Mouse (Mus musculus): ENCODE data around the gene Hbq1a.
A peak's percentile ranks its signal among the peaks of the same experiment; 100 is the strongest.

The Hbq1a gene

DNA sequence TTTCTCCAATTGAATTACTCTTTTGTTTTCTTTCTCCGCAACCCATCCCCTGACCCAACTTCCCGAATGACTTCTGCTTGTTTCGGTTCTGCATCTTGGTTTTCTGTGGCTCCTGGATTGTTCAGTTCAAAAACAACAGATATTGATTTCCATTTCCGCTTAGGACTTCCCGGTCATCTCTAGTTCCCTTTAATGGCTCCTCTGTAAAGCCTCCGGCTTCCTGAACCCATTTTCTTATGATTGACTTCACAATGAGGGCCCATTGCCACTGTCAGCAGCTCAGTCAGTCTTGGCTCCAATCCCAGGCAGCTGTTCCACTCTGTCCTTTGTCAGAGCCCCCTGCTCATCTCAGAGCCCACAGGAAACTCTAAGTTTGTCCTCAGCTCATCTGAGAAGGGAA, 31.2 kb downstream of the Hbq1a start:
- no peak for DNase-seq

DNA sequence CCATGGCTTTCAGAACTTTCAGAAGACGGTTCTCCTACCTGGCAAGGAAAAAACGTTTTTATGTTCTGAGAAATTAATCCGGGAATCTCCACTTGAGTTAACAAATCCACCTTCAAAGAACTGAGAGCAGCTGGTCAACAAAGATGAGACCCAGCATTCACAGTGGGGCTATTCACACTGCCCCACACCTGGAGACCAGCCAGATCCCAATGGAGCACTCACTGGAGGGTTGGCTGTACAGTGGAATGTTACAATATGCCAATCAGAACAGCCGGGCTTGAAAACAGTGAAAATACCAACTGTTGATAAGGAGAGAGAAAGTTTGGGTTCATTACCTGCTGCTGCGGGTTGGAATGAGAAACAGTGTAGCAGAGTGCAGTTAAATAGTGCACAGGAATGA, 32.0 kb downstream of the Hbq1a start:
- DNase-seq = no peak

DNA sequence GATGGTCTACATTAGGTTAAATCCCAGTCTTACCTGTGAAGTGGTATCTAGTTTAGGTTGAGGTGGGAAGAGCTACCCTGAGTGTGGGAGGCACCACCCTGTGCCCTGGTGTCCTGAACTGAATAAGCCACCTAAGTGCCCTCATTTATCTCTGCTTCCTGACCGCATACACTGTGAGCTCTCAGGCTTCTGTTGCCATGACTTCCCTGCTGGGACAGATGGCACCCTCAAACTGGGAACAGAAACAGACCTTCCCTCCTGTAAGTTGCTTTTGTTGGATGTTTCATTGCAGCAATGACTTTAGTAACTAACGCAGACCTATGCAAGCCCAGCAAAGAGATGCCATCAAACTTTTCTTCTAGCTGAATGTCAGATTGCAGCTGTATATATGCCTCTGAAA, 33.4 kb downstream of the Hbq1a start:
- DNase-seq = no peak

DNA sequence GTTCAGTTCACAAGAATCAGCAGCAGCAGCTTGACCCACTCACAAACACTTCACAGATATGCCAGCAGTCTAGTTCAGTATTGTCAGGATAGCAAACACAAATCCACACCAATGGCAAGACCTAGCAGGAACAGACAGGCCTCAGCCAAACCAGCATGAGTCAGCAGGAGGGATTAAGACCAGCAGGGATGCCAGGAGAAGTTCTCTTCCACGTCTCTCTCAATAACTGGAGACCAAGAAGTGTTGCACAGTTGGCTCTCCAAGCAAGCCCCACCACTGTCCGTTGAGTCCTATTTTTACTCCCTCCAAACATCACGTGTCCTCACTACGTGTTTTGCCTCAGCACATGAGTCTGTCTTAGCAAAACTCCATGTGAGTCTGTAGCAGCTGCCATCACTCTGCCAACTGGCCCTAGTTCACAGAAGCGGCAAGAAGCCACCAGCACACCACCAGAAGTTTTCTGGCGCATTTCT, 36.6 kb downstream of the Hbq1a start:
- DNase-seq = no peak

DNA sequence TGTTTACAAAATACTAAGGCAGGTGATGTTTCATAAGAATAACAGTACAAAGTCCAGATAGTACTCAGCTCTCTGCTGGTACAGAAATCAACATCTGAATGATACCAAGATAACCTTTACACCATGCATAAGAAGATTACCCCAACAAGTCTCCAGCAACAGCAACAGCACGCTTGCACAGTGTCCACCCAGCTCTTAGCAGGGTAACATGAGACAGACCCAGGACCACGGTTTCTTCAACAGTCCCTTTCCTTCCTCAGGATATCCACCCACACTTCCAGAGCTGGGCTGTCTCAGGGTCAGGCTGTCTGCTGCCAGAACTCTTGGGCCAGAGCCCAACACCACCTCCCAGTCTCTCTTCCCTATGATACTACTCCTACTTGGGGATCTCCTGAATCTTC, 39.3 kb downstream of the Hbq1a start:
- no peak for DNase-seq

DNA sequence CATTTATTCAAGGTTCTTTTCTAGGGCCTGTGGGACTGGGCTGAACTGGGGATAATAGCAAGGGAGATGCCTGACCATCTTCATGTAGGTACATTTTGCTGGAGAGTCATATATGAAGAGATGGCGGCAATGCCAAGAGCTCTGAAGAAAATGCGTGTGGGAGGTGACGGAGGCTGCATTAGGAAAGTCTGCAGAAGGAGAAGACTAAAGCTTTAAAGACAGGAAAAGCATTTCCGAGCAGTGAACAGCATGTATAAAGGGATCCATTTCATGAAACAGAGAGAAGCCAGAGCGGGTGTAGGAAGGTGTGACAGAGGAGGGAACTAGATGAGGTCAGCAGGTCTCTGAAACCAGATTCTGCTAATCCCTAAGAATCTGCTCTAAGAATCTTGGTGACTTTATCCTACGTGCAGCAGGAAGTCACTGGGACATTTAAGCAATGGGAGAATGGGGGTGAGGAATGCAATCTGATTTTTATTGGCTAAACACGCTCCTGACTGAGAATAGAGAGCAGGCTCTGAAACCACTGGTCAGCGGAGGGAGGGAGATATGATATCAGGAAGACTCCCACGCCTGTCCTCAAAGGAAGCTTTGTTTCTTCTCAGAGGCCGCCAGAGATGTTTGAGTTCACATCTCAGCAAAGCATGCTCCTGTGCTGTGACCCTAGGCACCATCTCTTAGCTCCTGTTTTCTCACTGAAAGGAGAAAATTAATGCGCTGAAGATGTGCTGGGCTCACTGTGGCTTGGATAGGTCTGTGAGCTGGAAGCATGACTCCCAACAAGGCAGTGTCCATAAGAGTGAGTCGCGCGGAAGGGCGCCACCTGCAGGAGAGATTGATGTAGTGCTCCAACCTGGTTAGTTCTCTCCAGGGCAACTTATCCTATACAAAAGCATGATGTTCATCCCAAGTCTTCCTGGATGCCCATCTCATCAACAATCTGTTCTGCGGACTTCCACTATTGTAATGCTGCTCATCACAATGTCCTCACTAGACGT, 40.9 kb downstream of the Hbq1a start:
- DNase-seq = peak; percentile 62

DNA sequence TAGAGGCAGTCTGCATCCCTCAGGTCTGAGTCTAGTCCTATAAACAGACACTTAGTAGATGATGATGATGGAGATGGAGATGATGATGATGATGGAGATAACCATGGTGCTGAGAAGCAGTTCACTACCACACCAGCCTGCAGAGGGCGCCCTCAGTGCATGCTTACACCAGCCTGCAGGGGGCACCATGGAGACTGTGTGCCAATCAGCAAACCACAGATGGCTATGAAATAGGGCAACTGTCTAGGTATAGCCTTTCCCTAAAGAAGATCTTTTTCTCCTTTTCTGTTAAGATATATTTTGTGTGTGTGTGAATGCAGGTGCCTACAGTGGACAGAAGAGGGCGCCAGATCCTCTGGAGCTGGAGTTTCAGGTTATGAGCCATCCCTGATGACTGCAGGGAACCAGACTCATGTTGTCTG, 42.9 kb downstream of the Hbq1a start:
- peak; percentile 60 for DNase-seq

DNA sequence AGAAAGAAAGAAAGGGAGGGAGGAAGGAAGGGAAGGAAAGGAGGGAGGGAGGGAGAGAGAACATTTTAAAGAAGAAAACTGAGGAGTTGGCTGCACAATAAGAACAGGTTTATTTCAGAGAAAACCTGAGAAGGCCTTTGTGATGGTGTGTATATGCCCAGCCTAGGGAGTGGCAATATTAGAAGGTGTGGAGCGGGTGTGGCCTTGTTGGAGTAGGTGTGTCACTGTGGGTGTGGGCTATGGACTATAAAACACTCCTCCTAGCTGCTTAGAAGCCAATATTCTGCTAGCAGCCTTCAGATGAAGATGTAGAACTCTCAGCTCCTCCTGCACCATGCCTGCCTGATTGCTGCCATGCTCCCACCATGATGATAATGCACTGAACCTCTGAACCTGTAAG, 43.5 kb downstream of the Hbq1a start:
- no peak for DNase-seq

DNA sequence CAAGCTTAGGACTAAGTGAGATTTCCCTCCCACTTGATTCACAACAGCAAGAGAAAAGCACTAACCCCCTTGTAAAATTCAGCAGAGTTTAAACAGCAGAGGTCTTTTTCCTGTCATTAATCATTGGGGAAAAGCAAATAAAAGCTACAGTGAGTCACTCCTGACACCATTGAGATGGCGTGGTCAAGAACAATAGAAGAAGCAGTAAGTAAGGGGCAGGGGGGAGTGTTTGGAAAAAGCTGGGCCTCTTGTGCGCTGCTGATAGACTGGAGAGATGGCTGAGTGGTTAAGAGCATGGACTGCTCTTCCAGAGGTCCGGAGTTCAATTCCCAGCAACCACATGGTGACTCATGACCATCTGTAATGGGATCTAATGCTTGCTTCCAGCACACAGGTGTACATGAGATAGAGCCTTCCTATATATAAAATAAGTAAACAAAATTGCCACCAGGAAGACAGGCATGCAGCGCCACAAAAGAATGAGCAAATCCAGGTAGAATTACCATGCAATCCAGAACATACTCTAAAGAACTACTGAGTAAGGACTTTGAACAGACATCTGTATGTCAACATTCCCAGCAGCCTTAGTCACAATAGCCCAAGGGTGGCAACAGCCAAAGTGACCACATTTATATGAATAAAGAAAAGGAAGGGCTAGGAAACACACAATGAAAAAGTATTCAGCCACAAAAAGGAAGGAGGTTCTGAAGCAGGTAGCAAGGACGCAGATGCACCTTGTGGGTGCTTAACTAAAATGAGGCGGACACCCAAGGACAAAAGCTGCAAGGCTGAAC, 45.8 kb downstream of the Hbq1a start:
- no peak for DNase-seq

DNA sequence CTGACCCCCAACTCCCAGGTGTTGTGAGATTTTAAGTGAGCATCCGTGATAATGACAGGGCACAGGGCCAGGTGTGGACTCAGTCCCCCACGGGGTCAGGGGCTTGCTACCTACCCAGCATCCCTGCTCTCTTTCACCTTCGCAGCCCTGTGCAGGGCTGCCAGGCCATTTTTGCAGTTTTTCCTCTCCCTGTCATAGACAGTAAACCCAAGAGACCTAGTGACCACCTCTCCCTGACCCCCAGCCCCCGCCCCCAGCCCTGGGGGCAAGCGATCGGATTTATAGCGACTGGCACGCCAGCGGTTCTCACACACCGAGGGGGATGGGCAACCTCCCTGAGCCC, 47.4 kb downstream of the Hbq1a start:
- no peak for DNase-seq

DNA sequence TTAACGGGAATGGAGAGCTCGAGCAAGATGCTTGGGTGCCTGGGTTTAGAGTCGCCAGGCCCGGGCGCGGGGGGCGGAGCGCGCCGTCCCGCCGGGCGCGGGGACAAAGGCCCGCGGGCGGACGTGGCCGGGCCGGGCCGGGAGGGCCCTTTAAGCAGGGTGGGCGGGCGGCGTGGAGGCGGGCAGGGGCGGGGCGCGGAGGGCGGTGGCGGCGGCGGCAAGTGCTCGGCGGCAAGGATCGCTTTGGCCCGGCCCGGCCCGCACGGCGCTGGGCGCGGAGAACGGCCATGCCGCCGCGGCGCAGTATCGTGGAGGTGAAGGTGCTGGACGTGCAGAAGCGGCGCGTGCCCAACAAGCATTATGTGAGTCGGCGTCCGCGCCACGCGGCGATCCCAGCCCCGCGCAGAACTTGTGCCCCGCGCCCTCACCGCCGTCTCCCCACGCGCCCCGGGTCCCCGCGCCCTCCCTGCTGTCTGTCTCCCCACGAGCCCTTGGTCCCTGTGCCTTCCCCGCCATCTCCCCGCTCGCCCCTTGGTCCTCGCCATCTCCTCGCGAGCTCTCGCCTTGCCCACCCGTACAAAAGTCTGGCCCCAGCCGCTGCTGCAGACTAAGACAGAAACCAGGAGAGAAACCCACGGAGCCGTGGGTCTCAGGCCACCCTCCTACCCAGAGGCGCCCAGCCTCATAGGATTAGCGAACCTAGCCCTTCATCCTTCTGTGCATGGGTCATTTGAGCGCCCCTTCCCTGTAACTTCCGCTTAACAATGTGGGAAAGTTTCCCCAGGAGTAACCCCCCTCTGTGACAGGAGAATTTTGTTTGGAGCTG, 48.0 kb downstream of the Hbq1a start, which contains the start of gene Sh3pxd2b:
Sh3pxd2b (plus strand) TSS at position 214 of the 826 bp plus-strand sequence.
- DNase-seq = peak; percentile 73

DNA sequence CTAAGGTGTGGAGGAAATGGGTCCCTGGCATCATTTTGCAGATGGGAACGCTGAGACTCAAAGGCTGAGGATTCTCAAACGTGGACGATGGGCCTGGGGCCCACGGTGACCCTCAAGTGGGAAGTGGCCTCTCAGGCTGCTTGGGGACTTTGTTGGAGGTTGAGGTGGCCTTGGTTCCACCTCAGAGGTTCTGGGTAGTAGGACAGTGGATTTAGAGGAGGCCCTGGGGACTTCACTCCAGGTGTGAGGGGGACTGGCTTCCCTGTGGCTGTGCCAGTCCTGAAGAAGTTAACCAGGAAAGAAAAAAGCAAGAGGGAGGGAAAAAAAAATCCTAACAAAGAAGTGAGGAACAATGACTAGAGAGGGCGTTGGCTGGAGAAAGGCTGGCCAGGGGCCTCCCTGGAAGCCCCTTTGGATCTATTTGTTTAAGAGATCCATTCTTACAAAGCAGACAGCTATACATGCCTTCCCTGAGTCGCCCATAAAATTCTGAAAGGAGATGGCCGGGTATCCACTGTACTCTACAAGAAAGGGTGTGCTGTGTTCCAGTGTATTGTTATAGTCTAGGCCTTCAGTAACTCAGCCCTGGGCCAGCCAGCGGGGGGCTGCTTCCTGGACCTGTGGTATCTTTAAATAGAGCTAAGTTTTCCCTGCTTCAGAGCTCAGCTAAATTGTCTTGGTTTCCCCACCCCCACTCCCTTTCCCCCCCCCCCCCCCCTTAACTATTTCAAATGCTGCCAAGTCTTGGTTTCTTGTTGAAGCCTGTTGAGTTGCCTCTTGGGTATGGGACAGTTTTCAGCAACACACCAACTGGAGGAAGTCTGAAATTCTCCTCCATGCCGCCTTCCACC, 48.8 kb downstream of the Hbq1a start:
- no peak for DNase-seq

DNA sequence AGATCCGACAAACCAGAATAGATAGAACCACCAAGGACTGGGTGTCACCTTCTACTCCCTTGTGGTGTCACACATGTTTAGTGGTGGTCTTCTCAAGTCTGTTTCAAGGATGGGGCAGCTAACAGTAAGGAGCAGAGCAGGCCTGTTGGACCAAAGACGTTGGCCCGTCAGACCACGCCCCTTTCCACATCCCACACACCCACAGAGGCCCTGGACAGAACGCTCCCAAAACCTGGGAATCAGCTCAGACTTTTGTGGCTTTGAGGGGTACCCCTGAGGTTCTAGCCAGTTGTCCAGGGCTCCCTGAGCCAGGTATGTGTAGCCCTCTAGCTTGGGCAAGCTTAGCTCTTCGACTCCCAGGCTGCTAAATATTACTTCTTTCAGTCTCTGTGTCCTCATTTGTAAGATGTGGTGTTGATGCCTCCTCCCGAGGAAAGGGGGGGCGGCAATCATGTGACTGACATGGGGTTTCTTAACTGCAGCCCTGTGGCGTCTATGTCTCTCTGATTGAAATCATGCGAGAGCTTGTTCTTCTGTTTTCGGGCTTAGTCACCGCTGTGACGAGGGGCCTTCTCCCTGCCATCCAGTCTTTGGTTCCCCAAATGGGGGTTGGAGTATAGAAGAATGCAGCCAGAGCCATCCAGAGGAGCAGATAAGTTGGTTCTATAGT, 49.5 kb downstream of the Hbq1a start:
- DNase-seq = no peak

Measured in liver (tissue).